Mouse (Mus musculus) testis, adult 2 months (tissue): ENCODE results near the gene Rasgef1b.

Source experiments
- CTCF ChIP-seq: fragments of 200-500 bp; IDR thresholded peaks from 2 replicates; pipeline ENCODE4 v1.5.1; 2012; ENCODE audit warnings: low read depth, mild to moderate bottlenecking, inconsistent platforms, low read length, moderate library complexity; ENCODE audit not compliant: control insufficient read depth, insufficient read depth, insufficient replicate concordance
- POLR2A ChIP-seq: fragments of 200-500 bp; IDR thresholded peaks from 2 replicates; pipeline ENCODE4 v1.6.1; 2012; ENCODE audit warnings: low read depth, mild to moderate bottlenecking, inconsistent platforms, low read length, moderate library complexity; ENCODE audit not compliant: control insufficient read depth

GRCm38 (mm10) chr5:99236431-99236830 lies 492.4 kb downstream of the Rasgef1b start:
- TF ChIP-seq POLR2A = no peak
- no peak for TF ChIP-seq CTCF
